Mouse (Mus musculus) kidney, adult 8-10 months (tissue): ENCODE data around the gene Sec24d.

Experiments used
- DNase-seq, 2 experiments: peaks; one replicate each; pipeline ENCODE4 v3.0.0; 2022

Gene Sec24d

DNA sequence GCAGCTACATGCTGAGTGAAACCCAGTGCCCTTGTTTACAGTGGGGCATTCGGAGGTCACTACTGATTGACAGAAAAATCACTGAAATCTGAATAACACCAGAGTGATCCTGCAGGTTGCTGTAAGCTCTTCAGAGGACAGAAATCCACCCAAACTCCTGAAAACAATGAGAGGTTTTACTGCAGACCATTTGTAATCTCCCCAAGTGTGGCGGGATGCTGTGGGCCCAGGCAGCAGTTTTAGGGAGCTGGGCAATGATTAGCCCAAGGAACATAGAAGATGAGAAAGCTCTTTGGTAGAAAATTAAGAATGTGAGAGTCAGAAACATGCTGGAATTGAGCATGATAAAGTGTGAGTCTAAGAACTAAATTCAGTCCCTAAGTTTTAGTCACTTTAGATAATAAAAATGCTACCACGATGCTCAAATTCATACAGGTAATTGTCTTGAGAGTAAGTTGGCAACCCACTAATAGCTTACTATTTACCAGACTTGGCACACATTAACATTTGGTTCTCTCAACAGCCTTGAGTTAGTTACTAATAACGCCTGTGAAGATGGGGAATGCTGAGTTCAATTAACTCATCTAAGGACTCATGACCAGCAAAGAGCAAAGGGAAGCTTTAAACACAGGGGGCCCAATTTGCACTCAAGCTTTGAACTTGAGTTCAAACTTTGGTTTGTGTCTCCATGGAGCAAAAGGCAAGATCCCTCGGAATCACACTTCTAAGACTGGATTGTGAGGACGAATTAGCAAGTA, 144.7 kb downstream of the Sec24d start:
- DNase-seq = peak; percentile 11 to 47

DNA sequence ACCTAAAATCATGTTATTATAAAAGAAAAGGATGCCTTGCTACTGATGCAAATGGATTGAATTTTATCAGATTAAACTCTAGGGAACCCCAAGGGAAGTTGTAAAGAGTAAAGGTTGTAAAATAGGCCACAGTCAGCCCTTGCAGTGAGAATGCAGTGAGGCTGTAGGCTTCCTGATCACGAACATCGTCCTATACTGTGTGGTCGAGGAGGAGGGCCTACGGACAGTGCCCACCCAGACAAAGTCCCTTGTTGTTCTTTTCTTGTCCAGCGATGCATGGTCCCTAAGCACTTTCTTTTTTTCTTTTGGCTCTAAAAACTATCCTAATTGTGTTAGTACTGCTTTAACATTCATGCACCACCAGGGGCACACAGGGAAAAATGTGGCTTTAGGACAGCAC, 145.9 kb downstream of the Sec24d start:
- no peak for DNase-seq
